Mouse (Mus musculus): ENCODE measurements around the gene Rgs8. TPM values are rescaled to one million over a fixed set of nuclear protein-coding genes. Genes with fewer than 3 reads are reported as not detected.

The Rgs8 gene
- total RNA-seq, 2 experiments from 2014 or later, result 31.1 TPM

DNA sequence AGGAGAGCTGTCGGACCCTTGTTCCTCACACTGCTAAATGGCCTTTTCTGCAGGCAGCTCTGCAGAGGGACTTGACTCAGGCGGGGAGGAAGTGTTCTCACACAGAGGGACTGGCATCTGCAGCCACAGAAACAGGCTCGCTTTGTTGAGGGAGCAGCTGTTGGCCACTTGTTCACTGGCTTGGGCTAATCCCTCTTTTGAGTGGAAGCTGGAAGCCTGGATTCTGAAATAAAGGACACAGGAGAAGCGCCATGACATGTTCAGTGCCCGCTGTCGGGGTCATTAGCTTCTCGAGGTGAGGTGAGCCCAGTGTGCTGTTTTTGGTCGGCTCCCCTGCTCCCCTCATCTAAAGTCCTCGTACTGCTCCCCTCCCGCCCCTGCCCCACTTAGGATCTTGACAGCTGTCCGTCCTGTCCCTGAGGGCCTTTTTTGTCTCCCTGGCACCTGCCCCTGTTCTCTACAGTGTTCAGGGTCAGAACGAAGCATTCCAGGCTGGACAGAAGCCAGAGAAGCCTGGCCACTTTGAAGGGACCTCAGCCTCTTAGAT lies 50.7 kb downstream of the Rgs8 start:
- DNase-seq (ENCODE audit: low spot score in 2 of 2), result peak; percentile 67

DNA sequence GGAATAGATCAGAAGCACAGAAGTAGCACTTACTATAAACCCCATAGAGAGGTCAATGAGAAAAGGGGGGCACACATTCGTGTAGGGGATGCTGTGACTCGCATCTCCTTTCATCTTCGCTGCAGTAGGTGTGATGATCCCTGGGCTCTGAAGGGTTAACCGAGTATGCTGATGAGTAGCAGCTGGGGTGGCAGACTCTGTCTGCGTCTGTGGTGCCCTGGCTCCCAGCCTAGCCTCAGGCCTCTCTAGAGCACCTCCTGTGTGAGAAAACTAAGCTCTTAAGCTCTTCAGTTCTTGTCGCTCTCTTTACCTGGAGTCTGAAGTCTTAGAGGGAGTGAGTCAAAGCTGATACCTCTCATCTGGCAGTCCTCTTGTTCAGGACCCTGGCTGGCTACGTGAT lies 51.3 kb downstream of the Rgs8 start:
- no peak for DNase-seq (ENCODE audit: low spot score in 2 of 2)

DNA sequence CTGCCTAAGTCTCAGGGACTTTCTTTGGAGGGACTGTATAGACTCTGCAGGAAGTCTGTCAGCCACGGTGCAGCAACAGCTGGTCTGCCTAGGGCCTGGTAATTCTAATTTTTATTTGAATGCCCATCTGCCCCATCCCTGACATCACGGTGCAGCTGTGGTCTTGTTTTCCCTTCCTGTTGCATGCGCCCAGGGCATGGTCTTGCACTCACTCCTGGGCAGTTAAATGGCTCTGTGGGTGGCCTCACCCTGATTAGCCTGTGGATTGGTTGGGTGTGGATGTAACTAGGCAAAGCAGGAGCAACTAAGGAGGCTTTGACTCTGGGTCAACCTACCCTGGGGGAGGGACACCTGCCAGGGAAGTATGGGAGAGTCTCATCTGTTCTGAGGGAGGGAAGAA lies 52.2 kb downstream of the Rgs8 start:
- DNase-seq (ENCODE audit: low spot score in 2 of 2), result no peak

DNA sequence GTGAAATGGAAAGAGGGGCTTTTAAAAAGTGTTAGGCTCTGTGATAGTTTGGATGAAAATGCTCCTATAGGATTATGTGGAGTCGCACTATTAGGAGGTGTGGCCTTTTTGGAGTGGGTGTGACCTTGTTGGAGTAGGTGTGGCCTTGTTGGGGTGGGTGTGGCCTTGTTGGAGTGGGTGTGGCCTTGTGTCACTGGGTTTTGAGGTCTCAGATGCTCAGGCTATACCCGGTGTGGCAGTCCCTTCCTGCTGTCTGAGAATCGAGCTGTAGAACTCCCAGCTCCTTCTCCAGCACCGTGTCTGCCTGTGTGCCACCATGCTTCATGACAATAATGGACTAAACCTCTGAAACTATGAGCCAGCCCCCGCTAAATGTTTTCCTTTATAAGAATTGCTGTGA lies 55.8 kb downstream of the Rgs8 start:
- no peak for DNase-seq (ENCODE audit: low spot score in 2 of 2)

DNA sequence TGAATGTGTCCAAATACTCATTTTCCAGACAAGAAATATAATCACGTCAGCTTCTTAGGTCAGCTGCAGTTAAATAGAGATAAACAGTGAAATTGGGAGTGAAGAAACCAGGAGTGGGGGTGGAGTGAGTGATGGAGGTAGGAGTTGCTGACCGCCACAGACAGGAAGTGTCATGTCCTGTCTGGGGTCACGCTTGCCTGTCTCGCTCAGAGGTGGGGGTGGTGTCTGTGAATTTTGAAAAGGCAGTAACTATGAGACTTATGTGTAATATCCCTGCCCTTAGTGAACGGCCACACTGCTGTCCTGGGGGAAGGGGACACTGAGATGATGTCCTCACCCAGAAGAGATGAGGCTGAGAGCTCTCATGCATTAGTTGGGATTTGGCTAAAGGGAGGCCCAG lies 56.6 kb downstream of the Rgs8 start:
- no peak for DNase-seq (ENCODE audit: low spot score in 2 of 2)

DNA sequence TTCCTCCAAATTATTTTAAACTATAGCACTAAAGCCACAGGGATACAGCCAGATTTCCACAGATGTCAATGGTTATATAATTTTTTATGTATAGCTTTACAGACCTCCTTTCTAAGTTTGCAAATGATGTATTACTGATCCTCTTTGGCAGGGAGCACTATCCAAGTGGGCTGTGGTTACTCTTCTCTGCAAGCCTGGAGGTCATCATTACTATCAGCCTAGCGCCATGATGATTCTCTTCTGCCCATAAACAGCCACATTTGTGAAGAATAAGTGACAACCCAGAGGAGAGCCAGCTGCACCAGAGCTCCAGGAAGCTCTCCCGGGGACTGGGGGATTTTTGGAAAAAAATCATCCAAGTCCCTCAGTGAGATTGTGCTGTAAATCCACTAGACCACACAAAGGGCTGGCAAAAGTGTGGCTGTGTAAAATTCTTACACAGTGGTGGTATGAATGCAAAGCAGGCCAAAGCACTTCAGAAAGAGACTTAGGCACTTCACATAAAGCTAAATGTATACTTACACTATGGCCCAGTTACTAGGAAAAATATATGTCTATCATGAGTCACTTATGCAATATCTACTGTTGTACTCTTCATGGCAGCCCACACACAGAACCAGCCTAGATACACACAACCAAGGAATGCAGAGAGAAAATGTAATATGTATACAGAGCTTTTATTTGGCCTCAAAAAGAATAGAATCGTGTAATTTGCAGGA lies 58.9 kb downstream of the Rgs8 start:
- DNase-seq (ENCODE audit: low spot score in 2 of 2), result no peak

DNA sequence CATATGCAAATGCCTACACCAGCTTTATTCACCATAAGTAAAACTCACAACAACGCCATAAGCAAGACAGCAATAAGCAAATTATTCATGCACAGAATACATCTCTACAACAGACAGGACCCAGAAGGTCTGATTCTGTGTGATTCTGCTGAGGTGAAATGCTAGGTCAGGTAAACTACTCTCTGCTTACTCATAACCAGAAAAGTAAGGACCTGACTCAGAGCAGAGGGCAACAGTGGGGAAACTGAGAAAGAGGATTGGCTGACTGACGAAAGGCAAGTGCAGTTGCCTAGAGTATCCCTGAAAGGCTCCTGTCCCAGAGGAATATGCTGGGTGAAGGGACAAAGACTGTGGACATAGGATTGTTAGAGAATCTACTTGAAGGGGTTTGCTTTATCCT lies 59.8 kb downstream of the Rgs8 start:
- no peak for DNase-seq (ENCODE audit: low spot score in 2 of 2)

DNA sequence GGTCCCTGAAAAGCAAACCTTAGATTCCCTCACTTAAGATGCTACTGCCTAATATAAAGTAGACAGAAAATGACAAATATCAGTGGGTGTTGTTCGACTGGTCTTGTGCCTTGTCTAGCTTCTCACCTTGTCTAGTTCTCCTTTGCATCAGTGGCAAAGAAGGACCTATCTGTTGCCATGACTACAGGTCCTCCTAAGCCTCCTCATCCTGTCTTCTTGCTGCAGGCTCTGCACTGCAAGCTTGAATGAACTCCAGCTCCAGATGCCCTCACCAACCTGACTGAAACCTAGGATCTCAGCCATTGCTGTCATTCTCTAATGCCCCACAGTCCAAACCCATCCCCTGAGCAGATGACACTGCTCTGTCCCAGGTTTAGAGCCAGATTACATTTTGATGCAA lies 65.2 kb downstream of the Rgs8 start:
- no peak for DNase-seq (ENCODE audit: low spot score in 2 of 2)

DNA sequence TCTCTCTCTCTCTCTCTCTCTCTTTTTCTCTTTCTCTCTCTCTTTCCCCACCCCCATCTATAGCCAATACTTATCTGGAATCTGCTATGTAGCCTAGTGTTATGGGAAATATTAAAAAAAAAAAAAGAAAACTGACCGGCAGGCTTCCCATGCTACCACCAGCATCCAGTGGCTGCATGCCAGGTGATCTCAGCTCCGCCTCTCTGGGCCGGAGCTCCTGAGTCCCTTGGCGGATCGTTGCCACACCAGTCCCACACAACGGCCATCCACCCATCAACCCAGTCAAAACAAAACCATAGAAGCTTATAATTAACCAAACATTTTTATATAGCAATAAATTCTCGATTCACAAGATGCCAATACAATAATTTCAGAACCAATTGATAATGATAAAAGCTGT lies 68.1 kb downstream of the Rgs8 start:
- no peak for DNase-seq (ENCODE audit: low spot score in 2 of 2)

DNA sequence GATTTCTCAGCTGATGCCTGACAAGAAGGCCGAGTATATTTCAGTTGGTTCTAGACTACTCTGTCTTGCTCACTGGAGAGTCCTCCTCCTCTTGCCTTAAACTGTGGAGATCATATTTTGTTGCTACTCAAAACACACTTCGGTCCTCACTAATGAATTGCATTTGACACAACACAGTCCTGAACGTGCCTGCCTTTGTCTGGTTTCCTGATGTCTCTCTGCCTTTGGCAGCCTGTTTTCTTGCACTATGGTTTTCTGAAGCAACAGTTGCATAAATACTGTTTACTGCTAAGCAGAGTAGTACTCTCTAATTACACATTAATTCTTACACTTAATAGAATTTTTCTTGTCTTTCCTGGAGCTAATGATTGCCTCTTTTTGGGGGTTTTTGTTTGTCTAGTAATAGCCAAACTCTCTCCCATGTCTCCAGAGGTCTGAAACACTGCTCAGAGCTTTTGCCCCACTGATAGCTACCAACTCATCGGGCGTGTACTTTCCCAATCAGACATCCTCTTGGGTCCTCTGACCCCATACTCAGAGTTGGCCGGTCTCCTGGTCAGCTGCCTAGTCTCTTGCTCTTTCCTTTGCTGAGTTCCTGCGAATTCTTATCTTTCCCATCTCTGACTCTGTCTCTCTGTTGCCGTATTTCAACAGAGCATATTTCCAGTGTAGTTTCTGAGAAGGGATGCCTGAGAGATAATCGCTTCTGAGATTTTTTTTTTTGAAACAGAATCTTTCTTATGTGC lies 68.9 kb downstream of the Rgs8 start:
- DNase-seq (ENCODE audit: low spot score in 2 of 2), result no peak

DNA sequence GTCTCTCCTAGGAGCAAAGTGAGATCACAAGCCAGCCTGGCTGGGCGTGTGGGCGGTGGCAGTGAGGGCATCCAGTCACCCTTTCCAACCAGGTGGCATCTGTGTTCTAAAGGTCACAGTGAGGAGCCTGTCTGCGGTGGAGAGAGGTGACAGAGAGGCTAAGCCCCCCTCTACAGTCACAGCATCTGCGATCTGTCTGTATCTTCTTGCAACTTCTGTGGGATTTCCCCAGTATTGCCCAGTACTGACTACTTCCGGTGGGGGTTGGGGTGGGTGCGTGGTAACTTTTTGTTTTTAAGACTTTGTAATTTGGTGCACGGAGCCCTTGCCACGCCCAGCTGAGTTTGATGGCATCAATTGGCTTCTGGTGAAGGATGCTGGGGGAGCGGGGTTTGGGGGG lies 70.6 kb downstream of the Rgs8 start:
- no peak for DNase-seq (ENCODE audit: low spot score in 2 of 2)

DNA sequence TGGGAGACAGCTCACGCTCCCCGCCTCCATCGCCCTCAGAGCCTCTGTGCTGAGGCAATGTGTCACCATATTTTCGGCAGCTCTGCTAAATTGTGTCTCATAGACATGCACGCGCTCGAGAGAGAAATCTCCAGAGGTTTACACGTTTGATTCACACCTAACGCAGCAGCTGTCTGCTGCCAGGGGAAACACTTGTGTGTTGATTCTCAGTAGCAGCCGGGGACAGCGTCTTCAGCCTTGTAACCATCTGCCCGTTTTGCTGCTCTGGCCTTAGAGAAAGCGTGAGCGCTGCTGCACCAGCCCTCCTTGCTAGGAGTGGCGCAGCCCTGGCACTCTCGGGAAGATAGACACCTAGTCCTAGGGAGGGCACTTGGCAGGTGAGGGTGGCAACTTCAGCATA lies 73.8 kb downstream of the Rgs8 start:
- DNase-seq (ENCODE audit: low spot score in 2 of 2), result peak in 1 of 2 experiments; percentile 9

DNA sequence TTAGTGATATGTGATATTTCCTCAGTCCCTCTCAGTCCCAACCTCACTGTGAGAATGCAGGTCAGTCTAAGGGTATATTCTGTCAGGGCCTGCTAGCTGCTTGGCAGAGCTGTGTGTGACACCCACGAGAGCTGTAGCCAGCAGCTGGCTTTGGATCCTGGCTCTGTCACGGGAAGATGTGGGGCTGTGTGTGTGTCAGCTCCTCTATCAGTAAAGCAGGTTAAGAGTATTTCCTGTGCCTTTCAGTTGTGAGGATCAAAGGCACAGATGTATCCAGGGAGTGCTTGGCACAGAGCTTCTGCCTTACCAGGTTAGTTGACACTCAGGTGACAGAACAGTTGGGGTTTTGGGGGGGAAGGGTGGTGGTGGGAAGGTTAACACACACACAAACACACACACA lies 77.0 kb downstream of the Rgs8 start:
- no peak for DNase-seq (ENCODE audit: low spot score in 2 of 2)

DNA sequence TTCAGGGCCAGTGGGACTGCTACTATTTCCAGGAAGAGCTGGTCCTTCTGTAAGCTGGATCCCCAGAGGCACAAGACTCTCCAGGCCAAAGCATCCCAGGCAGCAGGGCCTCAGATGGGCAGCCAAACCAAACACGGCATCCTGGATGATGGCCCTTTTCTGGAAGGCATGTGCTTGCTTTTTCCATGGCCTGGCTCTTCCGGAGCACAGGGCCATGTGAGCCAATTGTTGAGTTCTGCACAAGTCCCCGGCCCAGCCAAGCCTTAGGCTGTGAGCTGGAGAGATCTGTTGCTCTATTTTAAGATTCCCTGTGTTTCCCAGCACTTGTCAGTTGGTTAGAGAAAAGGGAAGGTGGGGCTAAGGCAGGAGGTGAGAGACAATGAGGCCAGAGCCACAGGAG lies 77.8 kb downstream of the Rgs8 start:
- DNase-seq (ENCODE audit: low spot score in 2 of 2), result no peak

DNA sequence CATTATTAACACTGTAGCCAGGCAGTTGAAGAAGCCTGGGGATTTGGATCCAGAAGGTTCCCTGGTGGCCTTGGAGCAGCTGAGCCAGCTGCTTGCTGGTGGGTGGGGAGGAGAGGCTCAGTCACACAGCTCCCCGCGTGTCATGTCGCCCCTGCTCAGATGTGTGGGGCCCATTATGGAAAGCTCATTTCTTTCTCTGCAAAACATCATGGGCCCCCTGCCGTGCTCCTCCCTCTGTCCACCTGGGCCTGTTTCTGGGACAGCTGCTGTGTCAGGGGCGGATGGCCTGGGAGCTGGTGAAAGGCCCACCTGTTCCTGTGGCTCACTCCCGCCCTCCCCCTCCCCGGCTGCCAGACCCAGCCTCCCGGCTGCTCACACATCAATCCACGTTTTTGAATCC lies 80.4 kb downstream of the Rgs8 start:
- no peak for DNase-seq (ENCODE audit: low spot score in 2 of 2)

DNA sequence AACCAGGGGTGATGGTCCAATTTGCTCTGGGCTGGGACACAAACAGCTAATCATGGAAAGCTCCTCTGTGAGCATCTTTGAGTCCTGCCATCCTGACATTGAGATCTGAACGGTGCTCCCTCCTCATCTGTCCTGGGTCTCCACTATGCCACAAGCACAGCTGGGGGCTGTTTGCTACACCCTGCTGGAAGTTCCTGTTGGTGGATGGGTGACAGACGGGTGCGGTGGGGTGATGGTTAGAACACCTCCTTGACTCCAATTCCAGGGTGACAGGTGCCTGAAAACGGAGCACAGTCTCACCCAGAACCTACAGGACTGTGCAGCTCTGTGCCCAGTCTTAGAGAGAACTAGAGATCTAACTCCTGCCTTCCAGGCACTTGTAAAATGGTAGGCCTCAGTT lies 82.0 kb downstream of the Rgs8 start:
- no peak for DNase-seq (ENCODE audit: low spot score in 2 of 2)

DNA sequence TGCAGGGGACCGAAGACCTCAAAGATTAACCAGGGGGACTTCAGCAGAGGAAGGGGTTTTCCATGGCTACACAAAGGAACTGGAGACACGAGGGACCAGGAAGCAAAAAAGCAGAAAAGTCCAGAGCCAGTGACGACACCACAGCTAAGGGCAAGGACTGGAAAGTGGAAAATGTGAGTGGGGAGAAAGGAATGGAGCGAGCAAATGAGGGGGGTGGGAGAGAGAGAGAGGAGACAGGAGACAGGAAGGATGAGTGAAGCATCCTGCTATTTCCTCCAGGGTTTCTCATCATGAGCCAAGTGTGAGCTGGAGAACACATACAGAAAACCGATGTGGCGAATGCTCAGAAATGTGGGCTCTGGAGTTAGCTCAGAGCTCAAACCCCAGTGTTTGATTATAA lies 83.3 kb downstream of the Rgs8 start:
- DNase-seq (ENCODE audit: low spot score in 2 of 2), result no peak

DNA sequence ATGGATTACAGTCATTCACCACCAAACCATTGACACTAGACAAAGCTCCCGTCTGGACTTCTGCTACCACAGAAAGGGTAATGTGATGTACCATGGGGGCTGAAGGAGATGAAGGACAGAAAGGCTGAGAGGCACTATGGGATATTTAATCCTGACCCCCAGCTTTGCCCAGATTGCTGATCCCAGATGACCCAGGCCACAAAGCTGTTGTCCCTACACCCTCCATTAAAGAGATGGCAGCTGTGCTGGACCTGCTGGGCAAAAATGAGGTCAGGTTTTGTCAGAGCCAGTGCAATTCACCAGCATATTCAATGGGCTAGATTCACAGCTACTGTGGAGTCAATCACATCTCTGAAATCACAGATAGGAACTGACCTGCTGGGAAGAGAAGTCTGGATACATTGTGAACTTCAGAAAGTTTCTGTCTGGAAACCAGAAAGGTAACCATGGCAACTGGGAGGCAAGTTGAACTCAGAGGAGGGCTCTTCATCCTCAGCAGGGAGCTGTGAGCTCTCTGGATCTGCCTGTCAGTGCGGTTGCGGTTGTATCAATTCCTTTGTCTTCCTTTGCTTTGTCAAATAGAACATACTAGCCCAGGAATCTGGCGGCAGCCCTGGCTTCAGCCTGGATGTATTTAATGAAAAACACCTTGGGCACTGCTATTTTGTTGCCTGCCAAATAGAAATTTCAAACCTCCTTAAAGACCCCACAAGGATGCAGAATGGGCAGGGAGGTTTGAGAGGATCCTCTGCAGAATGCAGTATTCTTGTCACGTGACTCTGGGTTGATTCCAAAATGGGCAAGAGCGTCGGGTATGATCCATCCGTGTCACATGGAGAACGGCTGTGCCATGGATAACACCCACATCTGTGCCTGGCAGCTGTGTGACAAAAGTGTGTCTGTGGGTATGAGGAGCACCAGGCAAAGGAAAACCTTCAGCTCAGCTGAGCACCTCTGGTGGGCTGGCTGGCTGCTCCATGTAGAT lies 84.6 kb downstream of the Rgs8 start:
- no peak for DNase-seq (ENCODE audit: low spot score in 2 of 2)

DNA sequence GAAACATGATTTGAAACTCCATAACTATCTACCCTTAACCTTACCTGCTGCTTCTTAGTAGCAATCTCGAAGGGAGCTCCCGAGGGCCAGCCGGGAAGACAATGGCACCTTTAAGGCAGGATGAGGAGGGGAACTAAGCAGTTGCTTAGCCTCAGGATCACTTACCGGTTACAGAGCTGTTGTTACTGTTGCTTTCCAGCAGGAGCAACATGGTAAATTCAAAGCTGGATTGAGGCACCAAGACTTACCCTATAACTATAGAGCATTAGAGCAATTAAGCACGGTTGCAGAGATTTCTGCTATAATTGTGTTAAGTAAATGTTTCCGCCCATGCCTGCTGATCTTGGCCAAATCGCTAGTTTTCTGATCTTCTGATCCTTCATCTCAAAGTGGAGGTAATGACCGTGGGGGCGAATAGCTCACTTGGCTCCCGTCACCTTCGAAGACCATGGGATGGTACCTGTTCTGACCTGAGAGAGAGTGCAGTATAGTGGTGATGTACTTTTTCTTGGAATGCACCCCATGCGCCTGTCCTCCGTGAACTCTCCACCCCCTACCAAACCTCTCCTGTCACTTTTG lies 86.7 kb downstream of the Rgs8 start:
- DNase-seq (ENCODE audit: low spot score in 2 of 2), result no peak

DNA sequence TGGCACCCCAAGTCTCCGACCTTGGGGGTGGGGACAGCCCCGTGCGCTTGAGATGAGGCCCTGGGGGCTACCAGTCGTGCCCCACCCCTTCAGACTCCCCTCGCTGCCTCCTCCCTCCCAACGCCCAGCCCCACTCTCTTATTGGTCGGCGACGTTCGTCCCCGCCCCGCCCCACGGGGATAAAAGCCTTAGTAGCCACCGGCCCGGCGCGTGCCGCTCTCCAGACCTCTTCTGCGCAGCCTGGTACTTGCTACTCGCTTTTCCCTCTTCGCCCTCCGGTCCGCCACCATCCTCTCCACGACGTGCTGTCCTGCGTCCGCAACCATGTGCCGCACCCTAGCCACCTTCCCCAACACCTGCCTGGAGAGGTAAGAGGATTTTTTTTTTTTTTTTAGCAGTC lies 87.3 kb downstream of the Rgs8 start, which contains the start of gene Rgs16:
Rgs16 (plus strand) TSS at position 205 of the 400 bp plus-strand sequence.
- DNase-seq (ENCODE audit: low spot score in 2 of 2), result peak; percentile 56 to 72

DNA sequence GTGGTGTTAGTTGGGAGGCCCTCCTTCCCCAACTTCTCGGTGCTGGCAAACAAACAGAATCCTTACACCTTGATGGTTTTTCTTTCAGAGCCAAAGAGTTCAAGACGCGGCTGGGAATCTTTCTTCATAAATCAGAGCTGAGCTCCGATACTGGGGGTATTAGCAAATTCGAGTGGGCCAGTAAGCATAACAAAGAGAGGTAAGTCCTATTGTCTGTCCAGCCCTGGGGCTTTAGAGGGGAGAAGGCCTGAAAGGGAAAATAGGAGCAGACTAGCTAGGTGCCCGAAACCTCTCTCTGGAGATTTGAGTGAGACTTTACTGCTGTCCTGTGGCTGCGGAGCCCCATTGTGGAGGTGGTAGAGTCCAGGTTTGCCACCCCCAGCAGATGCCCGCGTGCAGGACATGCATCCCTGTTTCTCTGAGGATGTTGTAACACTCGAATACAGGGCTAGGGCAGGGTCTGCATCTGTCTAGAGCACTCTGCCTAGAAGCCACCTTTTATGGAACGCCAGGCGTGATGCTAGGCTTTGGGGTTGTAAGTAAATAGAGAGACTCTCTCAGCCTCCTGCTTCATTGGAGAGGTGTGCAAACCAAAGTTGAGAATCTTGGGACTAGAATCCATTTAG lies 88.1 kb downstream of the Rgs8 start:
- DNase-seq (ENCODE audit: low spot score in 2 of 2), result no peak
